Mouse (Mus musculus) bone marrow, adult 2 months (tissue): ENCODE data around the gene Rfx1.

ENCODE experiments used
- CTCF ChIP-seq: fragments of 200-500 bp; IDR thresholded peaks from 2 replicates; pipeline ENCODE4 v1.5.1; 2011; ENCODE audit warnings: low read length, control low read depth; ENCODE audit not compliant: control insufficient read depth, insufficient read depth
- POLR2A ChIP-seq: fragments of 200-500 bp; IDR thresholded peaks from 2 replicates; pipeline ENCODE4 v1.6.1; 2011; ENCODE audit warnings: low read depth, mild to moderate bottlenecking, control low read depth, low read length, borderline replicate concordance; ENCODE audit not compliant: control insufficient read depth

DNA sequence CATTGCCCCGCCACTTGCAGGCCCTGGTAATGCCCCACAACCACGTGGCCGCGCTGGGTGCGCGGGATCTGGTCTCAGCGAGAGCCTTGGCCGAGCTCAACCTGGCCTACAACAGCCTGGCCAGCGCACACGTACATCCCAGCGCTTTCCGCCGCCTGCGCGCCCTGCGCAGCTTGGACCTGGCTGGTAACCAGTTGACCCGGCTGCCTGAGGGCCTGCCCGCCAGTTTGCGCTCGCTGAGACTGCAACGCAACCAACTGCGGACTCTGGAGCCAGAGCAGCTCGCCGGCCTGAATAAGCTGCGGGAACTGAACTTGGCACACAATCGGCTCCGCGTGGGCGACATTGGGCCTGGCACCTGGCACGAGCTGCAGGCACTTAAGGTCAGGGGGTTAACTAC, 64.2 kb downstream of the Rfx1 start:
- TF ChIP-seq POLR2A: no peak
- no peak for TF ChIP-seq CTCF
